Mouse (Mus musculus) neural tube, embryonic 15.5 days (tissue): ENCODE data around the gene Gm20388. TPM values are rescaled to one million over a fixed set of nuclear protein-coding genes. Genes with fewer than 3 reads are reported as not detected.

ENCODE experiments used
- ATAC-seq: fragments of 200-750 bp; cut with Nextera tagmentation; 2 replicates; pipeline ENCODE4 v1.8.0; 2017; ENCODE audit warnings: mild to moderate bottlenecking, moderate TSS enrichment, moderate library complexity; ENCODE audit not compliant: low FRiP score
- H3K27ac ChIP-seq: fragments of 300-500 bp; sonication (generic); replicated peaks from 2 replicates; pipeline ENCODE4 v1.5.1; 2015; ENCODE audit warnings: mild to moderate bottlenecking, inconsistent platforms
- H3K27me3 ChIP-seq: fragments of 300-500 bp; sonication (generic); replicated peaks from 2 replicates; pipeline ENCODE4 v1.6.1; 2015; ENCODE audit warnings: inconsistent platforms
- H3K36me3 ChIP-seq: fragments of 300-500 bp; sonication (generic); 2 replicates; pipeline ENCODE4 v1.6.1; 2015; ENCODE audit warnings: inconsistent platforms
- H3K4me1 ChIP-seq: fragments of 300-500 bp; sonication (generic); 2 replicates; pipeline ENCODE4 v1.6.1; 2015; ENCODE audit warnings: inconsistent platforms
- H3K4me2 ChIP-seq: fragments of 300-500 bp; sonication (generic); 2 replicates; pipeline ENCODE4 v1.6.1; 2015; ENCODE audit warnings: inconsistent platforms, mild to moderate bottlenecking, moderate library complexity
- H3K4me3 ChIP-seq: fragments of 300-500 bp; sonication (generic); replicated peaks from 2 replicates; pipeline ENCODE4 v1.5.1; 2015; ENCODE audit warnings: mild to moderate bottlenecking, inconsistent platforms
- H3K9ac ChIP-seq: fragments of 300-500 bp; sonication (generic); replicated peaks from 2 replicates; pipeline ENCODE4 v1.6.1; 2015; ENCODE audit warnings: mild to moderate bottlenecking, inconsistent platforms
- H3K9me3 ChIP-seq: fragments of 300-500 bp; sonication (generic); replicated peaks from 2 replicates; pipeline ENCODE4 v1.6.1; 2016; ENCODE audit warnings: inconsistent platforms
- WGBS: fragments of 180-500 bp; shearing (Covaris S2); methylation state at CpG from one replicate; pipeline ENCODE4 v1.1.7; 2015; ENCODE audit warnings: mixed read lengths; 5-methylcytosine and 5-hydroxymethylcytosine counted together
- polyA plus RNA-seq: library from polyadenylated mRNA; unstranded; fragments of >200 nt; fragmentation: Nextera tagmentation; extraction: Ambion mirVana; gene quantifications from 2 replicates; pipeline ENCODE4 v1.2.1, GENCODE M21; 2015

Gene Gm20388
- polyA plus RNA-seq, 1 experiment from 2014 or later, result not detected

DNA sequence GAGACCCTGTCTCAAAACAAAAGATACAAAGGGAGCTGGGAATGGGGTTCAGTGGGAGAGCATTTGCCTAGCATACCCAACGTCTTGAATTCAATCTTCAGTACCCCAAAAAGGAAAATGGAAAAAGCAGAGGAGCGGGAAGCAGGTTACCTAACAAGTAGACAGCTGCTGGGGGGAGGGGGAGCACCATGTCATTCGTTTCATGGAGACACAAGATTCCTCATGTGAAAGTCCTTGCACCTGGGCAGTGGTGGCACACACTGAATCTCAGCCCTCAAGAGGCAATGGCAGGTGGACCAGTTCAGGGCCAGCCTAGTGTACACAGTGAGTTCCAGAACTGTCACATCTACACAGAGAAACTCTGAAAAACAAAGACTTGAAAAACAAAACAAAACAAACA lies 3946.7 kb downstream of the Gm20388 start:
- H3K27me3 ChIP-seq, result peaks cover 10% of the 10 kb centered on the region; the same call in 1 of the 2 replicates
- no peaks in the 10 kb centered on the region for H3K9me3 ChIP-seq
- 74% methylated on average over 3 of the region's 3 CpGs for WGBS
- ATAC-seq, result no peak
- H3K4me3 ChIP-seq, result no peak overlapping the region
- peaks cover 16% of the 10 kb centered on the region for H3K4me1 ChIP-seq
- no peak overlapping the region for H3K27ac ChIP-seq
- no peaks in the 10 kb centered on the region for H3K36me3 ChIP-seq
- H3K4me2 ChIP-seq, result peak overlapping the region; percentile 88; the same call in 1 of the 2 replicates
- H3K9ac ChIP-seq, result no peak overlapping the region

DNA sequence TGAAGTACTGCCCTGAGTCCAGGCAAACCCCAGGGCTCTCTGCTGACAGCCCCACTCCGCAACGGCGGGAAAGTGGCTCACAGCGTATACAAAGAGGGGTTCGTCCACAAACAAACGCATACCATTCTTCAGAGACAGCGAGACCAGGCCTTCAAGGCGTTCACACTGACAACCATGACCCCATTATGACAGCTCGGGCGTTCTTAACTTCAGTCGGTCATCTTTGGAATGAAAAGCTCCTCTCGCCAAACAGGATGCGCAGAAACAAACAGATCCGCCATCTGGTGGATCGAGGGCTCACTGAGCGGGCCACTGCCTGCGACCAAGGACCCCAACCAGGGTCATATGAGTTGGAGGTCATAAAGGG lies 3947.9 kb downstream of the Gm20388 start:
- Histone ChIP-seq H3K4me2 (peak overlapping the region; percentile 88), H3K36me3 (no peaks in the 10 kb centered on the region), H3K4me3 (peak overlapping the region; percentile 89), H3K9me3 (no peaks in the 10 kb centered on the region), H3K27me3 (peaks cover 21% of the 10 kb centered on the region), H3K9ac (peak overlapping the region; percentile 75), H3K27ac (peak overlapping the region; percentile 84; the same call in 1 of the 2 replicates), H3K4me1 (peaks cover 16% of the 10 kb centered on the region)
- ATAC-seq, result no peak
- 0% methylated on average over 17 of the region's 17 CpGs for WGBS

DNA sequence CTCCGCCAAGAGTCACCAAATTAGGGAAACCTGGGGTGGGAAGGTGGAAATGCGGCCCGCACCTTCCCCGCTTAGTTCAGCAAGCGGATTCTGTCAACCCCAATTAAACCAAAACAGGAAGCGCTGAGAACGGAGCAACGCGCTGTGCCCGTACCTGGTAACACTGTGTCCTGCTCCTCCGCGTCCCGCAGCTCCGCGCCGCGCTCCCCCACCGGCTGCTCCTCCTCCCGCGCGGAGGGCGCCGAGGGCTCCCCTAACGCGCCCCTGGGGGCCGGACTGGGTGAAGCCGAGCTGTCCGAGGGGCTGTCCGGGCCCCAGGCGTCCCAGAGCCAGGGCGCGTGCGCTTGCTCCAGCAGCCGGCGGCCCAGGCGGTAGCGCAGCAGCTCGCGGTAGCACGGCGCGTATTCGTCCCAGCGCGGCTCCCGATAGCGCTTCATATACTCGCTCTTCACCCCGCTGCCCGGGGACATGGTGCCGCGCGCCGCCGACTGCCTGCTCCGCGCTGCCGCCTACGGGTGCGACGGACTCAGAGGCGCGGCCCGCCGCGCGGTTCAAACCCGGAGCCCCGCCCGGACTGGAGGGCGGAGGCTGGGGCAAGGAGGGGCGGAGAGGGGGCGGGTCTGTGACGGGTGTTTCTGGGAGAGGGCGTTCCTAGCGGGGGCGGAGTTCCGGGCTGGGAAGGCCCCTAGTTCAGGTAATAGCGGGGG lies 3948.5 kb downstream of the Gm20388 start:
- Histone ChIP-seq H3K4me3 (peak overlapping the region; percentile 89), H3K27me3 (peaks cover 24% of the 10 kb centered on the region), H3K27ac (peak overlapping the region; percentile 84), H3K4me1 (peaks cover 20% of the 10 kb centered on the region), H3K4me2 (peak overlapping the region; percentile 88), H3K36me3 (no peaks in the 10 kb centered on the region), H3K9ac (peak overlapping the region; percentile 75), H3K9me3 (no peaks in the 10 kb centered on the region)
- WGBS, result under 1% methylated on average over 78 of the region's 79 CpGs
- ATAC-seq, result peak; percentile 97

GRCm38 (mm10) chr8:123859648-123860259 lies 3949.1 kb downstream of the Gm20388 start, which contains the start of gene Ccsap:
Gene Ccsap, minus strand, starts transcription at chr8:123860209.
- peaks cover 26% of the 10 kb centered on the region for H3K27me3 ChIP-seq
- WGBS, result 1% methylated on average over 48 of the region's 48 CpGs
- peak; percentile 72 for ATAC-seq

GRCm38 (mm10) chr8:123860386-123860785 lies 3949.7 kb downstream of the Gm20388 start:
- 72% methylated on average over 4 of the region's 4 CpGs for WGBS
- Histone ChIP-seq H3K36me3 (no peaks in the 10 kb centered on the region), H3K9ac (no peak overlapping the region), H3K27ac (no peak overlapping the region), H3K9me3 (no peaks in the 10 kb centered on the region), H3K4me3 (peak overlapping the region; percentile 89), H3K4me2 (peak overlapping the region; percentile 88), H3K4me1 (peaks cover 23% of the 10 kb centered on the region), H3K27me3 (peaks cover 26% of the 10 kb centered on the region)
- no peak for ATAC-seq

More at GRCm38 (mm10) chr8:123859648-123860259, 3949.1 kb downstream of the Gm20388 start, which contains the start of gene Ccsap:
- Histone ChIP-seq H3K4me2 (peak within 1 kb of the TSS; percentile 88), H3K4me3 (peak within 1 kb of the TSS; percentile 89), H3K9ac (peak within 1 kb of the TSS; percentile 75), H3K36me3 (no peaks in the 10 kb centered on the region), H3K9me3 (no peaks in the 10 kb centered on the region), H3K4me1 (peaks cover 23% of the 10 kb centered on the region), H3K27ac (peak within 1 kb of the TSS; percentile 84)

DNA sequence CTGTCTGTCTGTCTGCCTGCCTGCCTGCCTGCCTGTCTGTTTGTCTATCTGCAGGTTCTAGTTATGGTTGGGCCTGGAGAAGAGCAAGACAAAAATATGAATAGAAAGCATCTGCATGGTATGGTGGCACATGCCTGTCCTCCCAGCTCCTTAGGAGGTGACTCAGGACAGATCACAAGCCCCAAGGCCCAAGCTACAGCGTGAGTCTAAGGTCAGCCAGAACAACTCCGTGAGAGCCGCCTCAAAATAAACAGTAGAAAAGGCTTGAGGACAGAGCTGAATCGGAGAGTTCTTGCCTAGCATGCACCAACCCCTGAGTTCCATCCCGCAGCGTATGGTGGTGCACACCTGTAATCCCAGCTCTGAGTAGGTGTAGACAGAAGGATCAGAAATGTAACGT lies 3955.1 kb downstream of the Gm20388 start:
- no peak overlapping the region for H3K27ac ChIP-seq
- H3K36me3 ChIP-seq, result no peaks in the 10 kb centered on the region
- ATAC-seq, result no peak
- no peak overlapping the region for H3K4me2 ChIP-seq
- peaks cover 21% of the 10 kb centered on the region for H3K27me3 ChIP-seq
- no peak overlapping the region for H3K4me3 ChIP-seq
- H3K9me3 ChIP-seq, result no peaks in the 10 kb centered on the region
- no peak overlapping the region for H3K9ac ChIP-seq
- WGBS, result 85% methylated on average over 7 of the region's 7 CpGs
- peaks cover 7% of the 10 kb centered on the region; the same call in 1 of the 2 replicates for H3K4me1 ChIP-seq

DNA sequence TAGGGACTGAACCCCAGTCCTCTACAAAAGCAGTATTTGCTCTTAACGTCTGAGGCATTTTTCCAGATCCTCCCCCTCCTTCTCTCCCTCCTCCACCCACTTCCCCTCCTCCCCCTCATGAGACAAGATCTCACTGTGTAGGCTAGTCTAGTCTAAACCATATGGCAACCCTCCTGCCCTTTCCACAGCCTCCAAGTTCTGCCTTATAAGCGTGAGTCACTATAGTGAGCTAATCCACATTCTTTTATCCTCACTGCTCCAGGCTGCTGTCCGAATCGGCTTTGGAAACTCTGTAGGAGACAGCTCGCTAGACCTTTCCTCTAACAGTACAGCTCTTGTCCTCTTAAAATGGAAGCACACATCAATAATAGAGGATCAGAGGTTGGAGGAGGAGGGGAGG lies 3956.3 kb downstream of the Gm20388 start:
- Histone ChIP-seq H3K9ac (no peak overlapping the region), H3K4me2 (no peak overlapping the region), H3K36me3 (no peaks in the 10 kb centered on the region), H3K9me3 (no peaks in the 10 kb centered on the region), H3K27me3 (peaks cover 16% of the 10 kb centered on the region), H3K4me3 (no peak overlapping the region), H3K4me1 (peaks cover 7% of the 10 kb centered on the region; the same call in 1 of the 2 replicates), H3K27ac (no peak overlapping the region)
- no peak for ATAC-seq
- 44% methylated on average over 5 of the region's 5 CpGs for WGBS

DNA sequence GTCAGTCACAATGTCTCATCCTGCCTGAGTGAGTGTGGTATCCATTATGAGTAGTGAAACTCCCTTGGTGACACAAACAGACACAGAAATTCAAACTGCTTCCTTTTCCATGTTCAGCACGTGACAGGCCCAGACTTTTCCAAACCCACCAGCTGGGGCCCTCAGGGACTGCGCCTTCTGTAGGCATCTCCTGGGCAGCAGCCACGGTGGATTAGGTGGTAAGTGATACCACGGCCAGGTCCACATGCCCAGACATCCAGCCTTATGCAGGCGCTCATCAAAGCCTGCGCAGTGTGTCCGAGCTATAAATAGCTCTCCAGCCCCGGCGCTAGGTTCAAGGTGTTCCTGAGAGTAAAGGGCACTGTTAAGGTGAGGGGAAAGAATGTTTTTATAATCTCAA lies 3961.4 kb downstream of the Gm20388 start:
- Histone ChIP-seq H3K9me3 (no peaks in the 10 kb centered on the region), H3K36me3 (no peaks in the 10 kb centered on the region), H3K27me3 (no peaks in the 10 kb centered on the region), H3K4me1 (no peaks in the 10 kb centered on the region), H3K4me2 (no peak overlapping the region), H3K27ac (no peak overlapping the region), H3K4me3 (no peak overlapping the region), H3K9ac (no peak overlapping the region)
- 81% methylated on average over 9 of the region's 9 CpGs for WGBS
- ATAC-seq, result no peak

- 80% methylated on average over 6 of the region's 6 CpGs for WGBS
- Histone ChIP-seq H3K36me3 (no peaks in the 10 kb centered on the region), H3K4me1 (no peaks in the 10 kb centered on the region), H3K27me3 (no peaks in the 10 kb centered on the region), H3K4me2 (no peak overlapping the region), H3K4me3 (no peak overlapping the region), H3K9ac (no peak overlapping the region), H3K9me3 (no peaks in the 10 kb centered on the region), H3K27ac (no peak overlapping the region)
- ATAC-seq, result no peak
Observed at GRCm38 (mm10) chr8:123873364-123873763, 3962.7 kb downstream of the Gm20388 start.

GRCm38 (mm10) chr8:123874324-123874723 lies 3963.7 kb downstream of the Gm20388 start:
- H3K4me2 ChIP-seq, result no peak overlapping the region
- 80% methylated on average over 11 of the region's 11 CpGs for WGBS
- no peaks in the 10 kb centered on the region for H3K4me1 ChIP-seq
- H3K27ac ChIP-seq, result no peak overlapping the region
- no peak overlapping the region for H3K9ac ChIP-seq
- no peaks in the 10 kb centered on the region for H3K9me3 ChIP-seq
- H3K4me3 ChIP-seq, result no peak overlapping the region
- no peaks in the 10 kb centered on the region for H3K36me3 ChIP-seq
- no peaks in the 10 kb centered on the region for H3K27me3 ChIP-seq
- ATAC-seq, result no peak

- H3K9ac ChIP-seq, result no peak overlapping the region
- H3K4me1 ChIP-seq, result no peaks in the 10 kb centered on the region
- H3K4me2 ChIP-seq, result no peak overlapping the region
- ATAC-seq, result no peak
- 69% methylated on average over 2 of the region's 2 CpGs for WGBS
- no peaks in the 10 kb centered on the region for H3K9me3 ChIP-seq
- no peak overlapping the region for H3K27ac ChIP-seq
- no peak overlapping the region for H3K4me3 ChIP-seq
- no peaks in the 10 kb centered on the region for H3K36me3 ChIP-seq
- no peaks in the 10 kb centered on the region for H3K27me3 ChIP-seq
Observed at GRCm38 (mm10) chr8:123877865-123878264, 3967.2 kb downstream of the Gm20388 start.

GRCm38 (mm10) chr8:123880271-123880670 lies 3969.6 kb downstream of the Gm20388 start:
- no peak for ATAC-seq
- H3K36me3 ChIP-seq, result no peaks in the 10 kb centered on the region
- H3K9me3 ChIP-seq, result no peaks in the 10 kb centered on the region
- no peak overlapping the region for H3K4me3 ChIP-seq
- H3K27me3 ChIP-seq, result no peaks in the 10 kb centered on the region; the same call in 1 of the 2 replicates
- WGBS, result 65% methylated on average over 10 of the region's 10 CpGs
- H3K9ac ChIP-seq, result no peak overlapping the region
- no peak overlapping the region for H3K27ac ChIP-seq
- H3K4me1 ChIP-seq, result peaks cover 15% of the 10 kb centered on the region
- no peak overlapping the region for H3K4me2 ChIP-seq
